Mouse (Mus musculus) midbrain, embryonic 16.5 days (tissue): ENCODE results near the gene Mmrn2. TPM values are rescaled to one million over a fixed set of nuclear protein-coding genes. Genes with fewer than 3 reads are reported as not detected.

Experiments used
- ATAC-seq: fragments of 200-750 bp; cut with Nextera tagmentation; 2 replicates; pipeline ENCODE4 v1.8.0; 2017; ENCODE audit warnings: moderate TSS enrichment
- H3K27ac ChIP-seq: fragments of 300-500 bp; sonication (generic); 2 replicates; pipeline ENCODE4 v1.5.1; 2014; ENCODE audit warnings: mild to moderate bottlenecking, low read length, mixed read lengths
- H3K27me3 ChIP-seq: fragments of 300-500 bp; sonication (generic); 2 replicates; pipeline ENCODE4 v1.6.1; 2014; ENCODE audit warnings: low read depth, low read length, mixed read lengths; ENCODE audit not compliant: control insufficient read depth, insufficient read depth
- H3K36me3 ChIP-seq: fragments of 300-500 bp; sonication (generic); 2 replicates; pipeline ENCODE4 v1.6.1; 2014; ENCODE audit warnings: mild to moderate bottlenecking, low read length, moderate library complexity, mixed read lengths; ENCODE audit not compliant: control insufficient read depth, insufficient read depth
- H3K4me1 ChIP-seq: fragments of 300-500 bp; sonication (generic); 2 replicates; pipeline ENCODE4 v1.6.1; 2014; ENCODE audit warnings: mild to moderate bottlenecking, low read length, mixed read lengths; ENCODE audit not compliant: control insufficient read depth, insufficient read depth
- H3K4me2 ChIP-seq: fragments of 300-500 bp; sonication (generic); 2 replicates; pipeline ENCODE4 v1.6.1; 2014; ENCODE audit warnings: mild to moderate bottlenecking, low read length, mixed read lengths
- H3K4me3 ChIP-seq: fragments of 300-500 bp; sonication (generic); 2 replicates; pipeline ENCODE4 v1.5.1; 2014; ENCODE audit warnings: low read depth, mild to moderate bottlenecking, low read length, moderate library complexity, mixed read lengths
- H3K9ac ChIP-seq: fragments of 300-500 bp; sonication (generic); 2 replicates; pipeline ENCODE4 v1.6.1; 2014; ENCODE audit warnings: low read depth, low read length, mixed read lengths
- H3K9me3 ChIP-seq: fragments of 300-500 bp; sonication (generic); replicated peaks from 2 replicates; pipeline ENCODE4 v1.6.1; 2014; ENCODE audit warnings: mild to moderate bottlenecking, low read length, mixed read lengths; ENCODE audit not compliant: control insufficient read depth, poor library complexity, severe bottlenecking
- WGBS: fragments of 180-500 bp; shearing (Covaris S2); extraction: QIAGEN DNeasy Blood & Tissue Kit; methylation state at CpG from one replicate; pipeline ENCODE4 v1.1.7; 2014; 5-methylcytosine and 5-hydroxymethylcytosine counted together
- polyA plus RNA-seq: library from polyadenylated mRNA; unstranded; fragments of >200 nt; fragmentation: Nextera tagmentation; extraction: Ambion mirVana; gene quantifications from 2 replicates; pipeline ENCODE4 v1.2.1, GENCODE M21; 2015

Gene Mmrn2
- 3.5 and 3.6 TPM in 2 replicates for polyA plus RNA-seq

DNA sequence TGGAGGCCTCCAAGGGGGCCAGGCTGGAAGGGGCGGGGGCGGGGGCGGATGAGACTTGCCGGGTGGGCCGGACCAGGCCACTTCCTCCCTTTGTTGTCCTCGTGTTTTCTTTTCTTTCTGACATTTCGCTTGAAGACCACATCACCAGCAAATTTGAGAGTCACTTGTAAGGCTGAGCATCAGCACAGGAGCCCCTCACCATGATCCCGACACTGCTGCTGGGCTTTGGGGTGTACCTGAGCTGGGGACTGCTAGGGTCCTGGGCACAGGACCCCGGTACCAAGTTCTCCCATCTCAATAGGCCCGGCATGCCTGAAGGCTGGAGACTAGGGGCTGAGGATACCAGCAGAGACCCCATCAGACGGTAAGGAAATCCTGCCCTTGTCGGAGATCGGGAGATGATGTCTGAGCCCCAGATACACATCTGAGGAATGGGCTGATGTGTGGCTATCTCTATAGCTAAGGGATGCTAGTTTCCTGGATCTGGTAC is at the start of gene Mmrn2:
Gene Mmrn2 (plus strand): TSS at position 51 of the 490 bp plus-strand sequence.
- no peak within 1 kb of the TSS for H3K4me3 ChIP-seq

DNA sequence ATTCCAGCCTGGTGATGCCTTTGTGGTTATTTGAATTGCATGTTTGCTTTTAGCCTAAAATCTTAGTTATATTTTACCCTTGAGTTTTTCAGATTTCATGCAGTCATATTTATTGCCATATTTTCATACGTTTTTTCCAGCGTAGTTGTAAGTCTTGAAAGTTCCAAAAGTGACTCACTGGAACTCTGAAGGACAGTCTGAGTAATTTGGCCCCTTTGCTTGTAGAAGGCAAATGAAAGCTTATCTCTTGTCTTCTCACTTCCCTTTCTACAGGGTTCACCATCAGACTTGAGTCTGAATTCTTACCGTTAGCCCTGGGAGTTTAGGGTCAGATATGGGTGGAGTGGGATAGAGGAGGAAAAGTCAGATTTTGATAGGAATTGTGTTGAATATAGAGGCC is 48.7 kb upstream of the Mmrn2 start:
- no peak overlapping the region for H3K4me3 ChIP-seq
- H3K9me3 ChIP-seq, result no peaks in the 10 kb centered on the region
- H3K36me3 ChIP-seq, result peaks cover 30% of the 10 kb centered on the region
- no peak overlapping the region for H3K4me2 ChIP-seq
- 96% methylated on average over 3 of the region's 3 CpGs for WGBS
- no peaks in the 10 kb centered on the region for H3K4me1 ChIP-seq
- H3K27ac ChIP-seq, result no peak overlapping the region
- ATAC-seq, result no peak
- no peak overlapping the region for H3K9ac ChIP-seq
- H3K27me3 ChIP-seq, result no peaks in the 10 kb centered on the region

More for the DNA sequence above, at the start of gene Mmrn2:
- ATAC-seq, result no peak
- H3K9ac ChIP-seq, result no peak within 1 kb of the TSS
- no peaks in the 10 kb centered on the region for H3K9me3 ChIP-seq
- no peaks in the 10 kb centered on the region for H3K27me3 ChIP-seq
- peaks cover 7% of the 10 kb centered on the region; the same call in 1 of the 2 replicates for H3K4me1 ChIP-seq
- H3K4me2 ChIP-seq, result no peak within 1 kb of the TSS
- no peaks in the 10 kb centered on the region for H3K36me3 ChIP-seq
- 88% methylated on average over 13 of the region's 13 CpGs for WGBS
- no peak within 1 kb of the TSS for H3K27ac ChIP-seq

DNA sequence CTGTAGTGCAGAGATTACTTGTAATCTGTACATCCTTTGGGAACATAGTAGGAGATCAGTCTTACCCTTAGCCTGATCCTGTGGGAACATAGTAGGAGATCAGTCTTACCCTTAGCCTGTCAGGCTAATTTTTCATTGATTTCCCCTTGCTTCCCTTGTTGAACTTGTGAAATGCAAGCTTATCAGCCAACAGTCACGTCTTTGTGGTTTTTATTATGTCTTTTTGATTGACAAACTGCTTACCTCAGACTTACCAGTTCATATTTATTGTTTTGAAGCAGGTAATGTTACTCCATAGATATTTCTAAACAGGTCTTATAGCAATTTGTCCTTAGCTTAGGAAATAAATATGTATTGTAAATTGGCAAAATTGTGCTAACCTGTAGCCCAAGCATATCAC is 47.6 kb upstream of the Mmrn2 start:
- Histone ChIP-seq H3K4me2 (no peak overlapping the region), H3K9me3 (no peaks in the 10 kb centered on the region), H3K4me1 (no peaks in the 10 kb centered on the region), H3K4me3 (no peak overlapping the region), H3K27ac (no peak overlapping the region), H3K27me3 (no peaks in the 10 kb centered on the region), H3K9ac (no peak overlapping the region), H3K36me3 (peaks cover 33% of the 10 kb centered on the region)
- ATAC-seq, result no peak
- 86% methylated on average over 1 of the region's 1 CpGs for WGBS

DNA sequence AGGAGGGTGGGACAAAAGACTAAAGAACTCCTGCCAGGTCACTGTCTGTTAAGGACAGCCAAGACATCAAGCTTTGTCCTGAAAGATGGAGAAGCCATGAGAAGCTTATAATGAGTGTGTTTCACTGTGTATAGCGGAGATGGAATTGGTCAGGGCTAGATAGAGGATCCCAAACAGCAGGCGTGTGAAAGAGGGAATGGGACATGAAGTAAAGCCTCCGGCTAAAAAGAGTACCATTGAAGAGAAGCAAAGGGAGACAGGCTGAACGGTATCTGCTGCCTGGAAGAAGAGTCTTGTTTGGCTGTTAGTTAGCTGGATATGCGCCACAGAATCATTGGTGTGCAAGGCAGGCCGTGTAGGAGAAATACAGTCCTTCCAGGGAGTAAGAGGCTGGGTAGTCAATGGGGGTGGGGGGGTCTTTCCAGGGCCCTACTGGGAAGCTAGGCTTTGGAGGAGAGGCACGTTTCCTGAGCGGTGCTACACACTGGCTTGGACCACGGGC is 44.6 kb upstream of the Mmrn2 start:
- Histone ChIP-seq H3K9me3 (no peaks in the 10 kb centered on the region), H3K4me2 (no peak overlapping the region), H3K9ac (no peak overlapping the region), H3K27ac (no peak overlapping the region), H3K27me3 (no peaks in the 10 kb centered on the region), H3K4me1 (no peaks in the 10 kb centered on the region), H3K4me3 (no peak overlapping the region), H3K36me3 (peaks cover 43% of the 10 kb centered on the region)
- WGBS, result 86% methylated on average over 9 of the region's 9 CpGs
- peak; percentile 88 for ATAC-seq

DNA sequence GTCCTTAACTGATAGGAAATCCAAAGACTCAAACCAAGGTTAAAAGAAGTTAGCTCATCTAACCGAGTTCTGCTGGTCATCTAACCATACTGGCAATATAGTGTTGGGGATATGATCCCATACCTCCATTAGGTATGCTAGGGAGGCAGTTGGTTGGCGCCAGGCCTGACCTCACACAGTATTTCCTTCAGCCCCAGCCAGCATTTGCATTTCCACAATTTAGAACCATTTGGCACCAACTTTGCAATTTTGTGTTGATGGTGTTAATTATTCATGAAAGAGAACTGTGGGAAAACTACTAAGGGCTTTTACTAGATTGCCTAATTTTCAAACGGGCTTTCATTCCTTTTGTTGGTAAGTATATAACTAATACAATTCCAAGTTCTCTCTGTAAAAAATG is 43.4 kb upstream of the Mmrn2 start:
- ATAC-seq, result peak; percentile 64; the same call in 1 of the 2 replicates
- 84% methylated on average over 3 of the region's 3 CpGs for WGBS
- H3K9ac ChIP-seq, result no peak overlapping the region
- H3K4me1 ChIP-seq, result no peaks in the 10 kb centered on the region
- H3K27ac ChIP-seq, result peak overlapping the region; percentile 59; the same call in 1 of the 2 replicates
- H3K27me3 ChIP-seq, result no peaks in the 10 kb centered on the region
- no peaks in the 10 kb centered on the region for H3K9me3 ChIP-seq
- H3K36me3 ChIP-seq, result peaks cover 50% of the 10 kb centered on the region
- H3K4me3 ChIP-seq, result no peak overlapping the region
- no peak overlapping the region for H3K4me2 ChIP-seq

DNA sequence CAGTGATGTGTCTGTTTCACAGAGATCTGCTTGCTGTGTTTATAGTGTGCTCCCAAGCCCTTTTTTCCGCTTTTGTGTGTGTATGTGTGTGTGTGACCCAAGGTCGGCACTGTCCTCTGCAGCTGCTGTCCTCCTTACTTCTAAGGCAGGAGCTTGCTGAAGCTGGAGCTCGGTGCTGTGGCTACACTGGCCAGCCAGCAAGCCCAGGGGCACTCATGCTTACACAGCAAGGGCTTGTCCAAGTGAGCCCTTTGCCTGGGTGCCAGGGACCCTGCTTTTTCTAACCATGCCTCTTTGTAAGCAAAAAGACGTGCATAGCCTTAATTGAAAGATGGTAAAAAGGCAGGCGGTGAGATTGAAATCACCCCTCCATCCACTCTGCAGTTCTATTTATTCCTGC is 42.8 kb upstream of the Mmrn2 start:
- no peaks in the 10 kb centered on the region for H3K4me1 ChIP-seq
- 84% methylated on average over 5 of the region's 5 CpGs for WGBS
- ATAC-seq, result peak; percentile 87
- H3K9ac ChIP-seq, result no peak overlapping the region
- peak overlapping the region; percentile 26; the same call in 1 of the 2 replicates for H3K27ac ChIP-seq
- H3K36me3 ChIP-seq, result peaks cover 51% of the 10 kb centered on the region
- no peaks in the 10 kb centered on the region for H3K27me3 ChIP-seq
- H3K9me3 ChIP-seq, result no peaks in the 10 kb centered on the region
- H3K4me3 ChIP-seq, result no peak overlapping the region
- no peak overlapping the region for H3K4me2 ChIP-seq

DNA sequence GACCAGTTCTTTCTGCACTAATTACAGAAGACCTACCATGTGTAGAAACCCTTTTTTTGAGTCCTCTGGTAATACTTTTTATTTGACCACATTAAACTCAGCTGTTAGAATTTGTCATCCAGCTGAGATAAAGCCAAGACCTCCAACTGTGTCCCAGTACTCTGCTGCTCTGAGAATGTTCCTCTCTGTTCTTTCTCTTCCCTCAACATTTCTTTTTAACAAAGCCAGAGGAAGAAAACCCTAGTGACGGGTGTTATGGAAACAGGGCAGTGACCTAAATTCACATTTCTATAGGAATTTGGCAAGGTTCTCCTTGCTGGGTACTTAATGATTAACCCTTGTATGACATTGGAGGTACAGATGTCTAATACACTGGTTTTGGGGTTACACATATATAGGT is 35.8 kb upstream of the Mmrn2 start:
- Histone ChIP-seq H3K36me3 (peaks cover 46% of the 10 kb centered on the region), H3K4me2 (no peak overlapping the region), H3K27me3 (no peaks in the 10 kb centered on the region), H3K9ac (no peak overlapping the region), H3K4me3 (no peak overlapping the region), H3K9me3 (no peaks in the 10 kb centered on the region), H3K27ac (no peak overlapping the region), H3K4me1 (no peaks in the 10 kb centered on the region)
- WGBS, result 35% methylated on average over 1 of the region's 1 CpGs
- no peak for ATAC-seq

DNA sequence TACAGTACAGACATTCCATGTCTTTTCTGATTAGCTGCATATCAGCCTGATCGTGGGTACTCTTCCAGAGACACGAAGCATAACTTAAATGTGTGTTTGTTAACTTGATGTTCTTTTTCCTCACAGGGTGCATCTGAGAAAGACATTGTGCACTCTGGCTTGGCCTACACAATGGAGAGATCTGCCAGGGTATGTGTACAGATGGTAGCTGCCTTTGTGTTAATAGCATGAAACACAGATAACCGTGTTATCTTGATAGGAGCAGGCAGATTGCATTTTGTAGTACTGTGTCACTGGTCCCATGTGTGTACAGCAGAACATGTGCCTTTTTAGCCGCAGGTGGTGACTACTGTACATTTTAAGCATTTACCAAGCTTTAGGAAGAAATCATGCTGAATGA is 33.3 kb upstream of the Mmrn2 start:
- H3K27ac ChIP-seq, result no peak overlapping the region
- H3K36me3 ChIP-seq, result peaks cover 27% of the 10 kb centered on the region
- 87% methylated on average over 4 of the region's 4 CpGs for WGBS

DNA sequence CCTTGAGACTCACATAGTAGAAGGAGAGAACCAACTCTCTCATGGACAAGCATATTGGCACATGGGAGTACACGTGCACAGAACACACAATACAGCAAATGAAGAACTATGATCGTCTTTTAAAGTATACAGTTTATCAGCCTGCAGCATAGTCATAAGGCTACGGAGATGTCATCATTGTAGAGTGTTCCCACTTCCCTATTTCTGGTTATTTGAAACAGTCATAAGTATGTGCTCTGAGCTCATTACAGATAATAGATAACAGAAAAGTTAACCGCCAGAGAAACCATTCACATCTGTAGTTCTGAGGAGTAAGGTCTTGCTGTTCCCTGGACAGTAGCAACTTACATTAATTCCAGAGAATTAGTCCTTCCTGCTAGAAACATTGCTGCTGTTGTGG is 32.2 kb upstream of the Mmrn2 start:
- Histone ChIP-seq H3K27ac (no peak overlapping the region), H3K4me2 (no peak overlapping the region), H3K36me3 (peaks cover 19% of the 10 kb centered on the region), H3K4me3 (no peak overlapping the region), H3K27me3 (no peaks in the 10 kb centered on the region), H3K9me3 (no peaks in the 10 kb centered on the region), H3K9ac (no peak overlapping the region), H3K4me1 (no peaks in the 10 kb centered on the region)
- ATAC-seq, result no peak
- 96% methylated on average over 4 of the region's 4 CpGs for WGBS

More for the DNA sequence above, 33.3 kb upstream of the Mmrn2 start:
- Histone ChIP-seq H3K4me3 (no peak overlapping the region), H3K9ac (no peak overlapping the region), H3K4me2 (no peak overlapping the region), H3K27me3 (no peaks in the 10 kb centered on the region), H3K9me3 (no peaks in the 10 kb centered on the region), H3K4me1 (no peaks in the 10 kb centered on the region)
- no peak for ATAC-seq
